Comparison of ENCODE assay signal across 8 mouse cellular contexts in the genomic region with DNA sequence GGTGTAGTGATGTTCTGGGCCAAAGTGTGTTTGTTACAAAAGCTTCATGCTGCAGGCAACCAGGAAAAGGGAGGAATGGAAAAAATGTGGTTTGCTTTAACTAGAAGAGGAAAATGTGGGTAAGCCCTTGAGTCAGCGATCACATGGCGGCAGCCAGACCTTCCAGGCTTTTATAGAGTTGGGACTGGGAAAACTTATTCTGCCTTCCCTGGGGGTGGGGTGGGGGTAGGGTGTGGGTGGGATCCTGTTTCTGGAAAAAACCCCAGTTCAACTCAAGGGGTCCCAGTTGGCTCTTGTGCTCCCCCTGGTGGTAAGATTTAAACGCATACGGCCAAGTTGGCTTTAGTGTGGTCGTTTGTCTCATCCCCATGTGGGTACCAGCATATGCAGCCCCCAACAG. TPM values are rescaled to one million over a fixed set of nuclear protein-coding genes. Genes with fewer than 3 reads are reported as not detected.
A peak's percentile ranks its signal among the peaks of the same experiment; 100 is the strongest.
DNase-seq lines count a peak whose midpoint lies in the region; ATAC-seq and TF ChIP-seq lines count a peak whose summit lies in the region.

No protein-coding gene starts in this region.

- no peak for ATAC-seq in kidney, postnatal 0 days (replicated peaks; ENCODE audit: low FRiP score, low read depth)
- ATAC-seq in liver, postnatal 0 days = no peak
- ATAC-seq in frontal cortex, adult (ENCODE audit: low TSS enrichment) = no peak

- no peak for TF ChIP-seq EP300 in ES-Bruce4 (IDR thresholded peaks at IDR 0.05; ENCODE audit: insufficient read depth, low read depth, low read length)
- no peak for TF ChIP-seq EP300 in liver, postnatal 0 days (IDR thresholded peaks at IDR 0.05; ENCODE audit: low read depth)

- H3K27ac ChIP-seq in kidney, postnatal 0 days = no peak overlapping the region
- H3K27ac ChIP-seq in ES-Bruce4 (ENCODE audit: insufficient read depth, low read length) = peak overlapping the region; percentile 48
- no peak overlapping the region for H3K27ac ChIP-seq in liver, postnatal 0 days (ENCODE audit: low read depth)

- peak; percentile 74 for TF ChIP-seq CTCF in kidney, postnatal 0 days (IDR thresholded peaks at IDR 0.05; ENCODE audit: low read depth)
- TF ChIP-seq CTCF in ES-Bruce4 (IDR thresholded peaks at IDR 0.05; ENCODE audit: low read depth, low read length) = peak; percentile 56
- TF ChIP-seq CTCF in liver, postnatal 0 days (IDR thresholded peaks at IDR 0.05; ENCODE audit: low read depth) = peak; percentile 78

- no peak overlapping the region for H3K4me3 ChIP-seq in kidney, postnatal 0 days (replicated peaks; ENCODE audit: low read depth, low read length)
- H3K4me3 ChIP-seq in ES-Bruce4 (ENCODE audit: low read depth, low read length) = no peak overlapping the region
- no peak overlapping the region for H3K4me3 ChIP-seq in liver, postnatal 0 days (ENCODE audit: low read depth, low read length)

- H3K4me1 ChIP-seq in kidney, postnatal 0 days (replicated peaks; ENCODE audit: insufficient read depth, low read length) = peaks cover 8% of the 10 kb centered on the region; the same call in 1 of the 2 replicates
- H3K4me1 ChIP-seq in ES-Bruce4 (ENCODE audit: control insufficient read depth, insufficient read depth, low read length) = peaks cover 2% of the 10 kb centered on the region
- H3K4me1 ChIP-seq in liver, postnatal 0 days (ENCODE audit: insufficient read depth) = peaks cover 25% of the 10 kb centered on the region

- no peak overlapping the region for H3K9ac ChIP-seq in kidney, postnatal 0 days (ENCODE audit: low read depth, low read length)
- H3K9ac ChIP-seq in ES-Bruce4 (ENCODE audit: low read depth, poor library complexity, severe bottlenecking) = no peak overlapping the region; the same call in 1 of the 2 replicates
- H3K9ac ChIP-seq in liver, postnatal 0 days (replicated peaks) = no peak overlapping the region

- no peaks in the 10 kb centered on the region for H3K27me3 ChIP-seq in kidney, postnatal 0 days (ENCODE audit: insufficient read depth, low read length)
- H3K27me3 ChIP-seq in ES-Bruce4 (ENCODE audit: control insufficient read depth, insufficient read depth, low read length, poor library complexity, severe bottlenecking) = no peaks in the 10 kb centered on the region
- peaks cover 11% of the 10 kb centered on the region; the same call in 1 of the 2 replicates for H3K27me3 ChIP-seq in liver, postnatal 0 days (ENCODE audit: insufficient read depth, low read length)

- peak; percentile 55 for DNase-seq in kidney, postnatal 0 days (ENCODE audit: low spot score)
- no peak for DNase-seq in kidney, adult 9 months
- peak; percentile 72 for DNase-seq in embryo, embryonic 10 days (ENCODE audit: low spot score)
- DNase-seq in liver, postnatal 0 days = peak; percentile 52
- no peak for DNase-seq in layer of hippocampus, adult 11-12 months (ENCODE audit: low spot score)
- DNase-seq in MN1 (ENCODE audit: low spot score) = no peak

- WGBS in kidney, postnatal 0 days = 31% methylated on average over 5 of the region's 5 CpGs
- WGBS in liver, postnatal 0 days (ENCODE audit: insufficient replicate concordance) = 32% methylated on average over 5 of the region's 5 CpGs

- H3K36me3 ChIP-seq in kidney, postnatal 0 days (ENCODE audit: insufficient read depth, low read length) = no peaks in the 10 kb centered on the region
- no peaks in the 10 kb centered on the region for H3K36me3 ChIP-seq in ES-Bruce4 (ENCODE audit: control insufficient read depth, insufficient read depth, low read length, poor library complexity, severe bottlenecking)
- H3K36me3 ChIP-seq in liver, postnatal 0 days (replicated peaks; ENCODE audit: insufficient read depth, low read length) = no peaks in the 10 kb centered on the region

- no peak for TF ChIP-seq POLR2A in ES-Bruce4 (IDR thresholded peaks at IDR 0.05; ENCODE audit: insufficient read depth, low read length)

- no peak overlapping the region for H3K4me2 ChIP-seq in kidney, postnatal 0 days (ENCODE audit: low read length)
- no peak overlapping the region for H3K4me2 ChIP-seq in liver, postnatal 0 days (ENCODE audit: low read depth, low read length)

- H3K9me3 ChIP-seq in kidney, postnatal 0 days (replicated peaks; ENCODE audit: low read length) = no peaks in the 10 kb centered on the region
- no peaks in the 10 kb centered on the region for H3K9me3 ChIP-seq in ES-Bruce4 (replicated peaks; ENCODE audit: control insufficient read depth, insufficient read depth, low read length, poor library complexity, severe bottlenecking)
- H3K9me3 ChIP-seq in liver, postnatal 0 days (ENCODE audit: low read length) = no peaks in the 10 kb centered on the region

RNA-seq across cellular contexts. Expression of gene Cd9, which starts 3.5 kb away (rescaled TPM):
- polyA plus RNA-seq in kidney, postnatal 0 days (2015; fragmentation: Nextera tagmentation; extraction: Ambion mirVana) = 271 and 278 TPM in 2 replicates
- polyA plus RNA-seq in ES-Bruce4 (2011; ENCODE audit: insufficient read depth, insufficient read length, low read depth, missing spikeins) = 417 and 439 TPM in 2 replicates
- polyA plus RNA-seq in liver, postnatal 0 days (2015; fragmentation: Nextera tagmentation; extraction: Ambion mirVana) = 243 and 249 TPM in 2 replicates

RNA-seq across cellular contexts. Expression of gene Vwf, which starts 48.5 kb away (rescaled TPM):
- 4.5 and 5.1 TPM in 2 replicates for polyA plus RNA-seq in kidney, postnatal 0 days (2015; fragmentation: Nextera tagmentation; extraction: Ambion mirVana)
- polyA plus RNA-seq in ES-Bruce4 (2011; ENCODE audit: insufficient read depth, insufficient read length, low read depth, missing spikeins) = 2.7 and 3.2 TPM in 2 replicates
- 13.4 and 14.8 TPM in 2 replicates for polyA plus RNA-seq in liver, postnatal 0 days (2015; fragmentation: Nextera tagmentation; extraction: Ambion mirVana)

Comparison
In these comparisons a context has a peak if more than half of its experiments do, and no peak if none do; other contexts are left out.
1. DNase-seq: peak in kidney, postnatal 0 days (single experiment), embryo, embryonic 10 days (single experiment) and liver, postnatal 0 days (single experiment); none in kidney, adult 9 months (single experiment), layer of hippocampus, adult 11-12 months (single experiment) and MN1 (single experiment).
2. Peak in every context shown above with its lines, with median percentiles within 50 percentile points of each other: CTCF ChIP-seq.